ENCODE assay signal across 17 mouse cellular contexts in genomic region chr13:52045349-52045748, GRCm38 (mm10).
A peak's percentile ranks its signal among the peaks of the same experiment; 100 is the strongest.
DNase-seq lines count a peak whose midpoint lies in the region; ATAC-seq and TF ChIP-seq lines count a peak whose summit lies in the region.
"Had no signal": no experiment of that assay in that cellular context is flagged by ENCODE, and none has a peak within 500 bp of the region (broad histone marks: within the 10 kb centered on the region; RNA-seq: fewer than 3 reads in every experiment).

No protein-coding gene starts in this region.

- 55% methylated on average over 3 of the region's 3 CpGs for WGBS in forebrain, embryonic 13.5 days
- WGBS in forebrain, embryonic 10.5 days, result 83% methylated on average over 3 of the region's 3 CpGs
- 84% methylated on average over 3 of the region's 3 CpGs for WGBS in heart, embryonic 12.5 days
- 51% methylated on average over 3 of the region's 3 CpGs for WGBS in hindbrain, postnatal 0 days
- 82% methylated on average over 3 of the region's 3 CpGs for WGBS in hindbrain, embryonic 10.5 days

- H3K4me3 ChIP-seq in forebrain, embryonic 13.5 days, result no peak overlapping the region
- H3K4me3 ChIP-seq in forebrain, embryonic 10.5 days, result no peak overlapping the region
- no peak overlapping the region for H3K4me3 ChIP-seq in heart, embryonic 12.5 days
- H3K4me3 ChIP-seq in hindbrain, postnatal 0 days (ENCODE audit: low read length), result no peak overlapping the region
- no peak overlapping the region for H3K4me3 ChIP-seq in hindbrain, embryonic 10.5 days
- H3K4me3 ChIP-seq: embryonic facial prominence, embryonic 13.5 days; hindbrain, embryonic 15.5 days; neural tube, embryonic 12.5 days had no signal

- intact Hi-C loops in heart, postnatal 14 days (cut with DNase I), result no loop called here

- no peak overlapping the region for H3K4me2 ChIP-seq in forebrain, embryonic 13.5 days
- H3K4me2 ChIP-seq in heart, embryonic 12.5 days, result no peak overlapping the region
- no peak overlapping the region for H3K4me2 ChIP-seq in hindbrain, postnatal 0 days (ENCODE audit: low read depth, low read length)
- H3K4me2 ChIP-seq: embryonic facial prominence, embryonic 13.5 days; hindbrain, embryonic 15.5 days; midbrain, embryonic 11.5 days; neural tube, embryonic 12.5 days had no signal

- no peak for DNase-seq in forebrain, embryonic 10.5 days (ENCODE audit: extremely low spot score, low spot score)
- DNase-seq in heart, postnatal 14 days, result no peak
- no peak for DNase-seq in hindbrain, postnatal 0 days (ENCODE audit: low spot score)
- DNase-seq in hindbrain, embryonic 10.5 days (ENCODE audit: low spot score), result no peak
- DNase-seq in right cerebral cortex, postnatal 10 days (ENCODE audit: low spot score in 2 of 2), result peak; percentile 56 to 59
- no peak for DNase-seq in right cerebral cortex, postnatal 4 days
- DNase-seq: adrenal gland, postnatal 25 days; gastrocnemius, postnatal 36 days; kidney, adult 11 months; thymus, postnatal 36 days had no signal

- peaks cover 38% of the 10 kb centered on the region for H3K4me1 ChIP-seq in forebrain, embryonic 13.5 days
- peaks cover 34% of the 10 kb centered on the region for H3K4me1 ChIP-seq in forebrain, embryonic 10.5 days
- H3K4me1 ChIP-seq in heart, embryonic 12.5 days (replicated peaks), result peaks cover 39% of the 10 kb centered on the region
- peaks cover 28% of the 10 kb centered on the region for H3K4me1 ChIP-seq in hindbrain, postnatal 0 days (ENCODE audit: insufficient read depth, low read length)
- H3K4me1 ChIP-seq in hindbrain, embryonic 10.5 days (replicated peaks), result peaks cover 38% of the 10 kb centered on the region

- H3K27ac ChIP-seq in forebrain, embryonic 13.5 days, result no peak overlapping the region
- H3K27ac ChIP-seq in forebrain, embryonic 10.5 days, result no peak overlapping the region
- peak overlapping the region; percentile 75; the same call in 1 of the 2 replicates for H3K27ac ChIP-seq in heart, embryonic 12.5 days (ENCODE audit: poor library complexity, severe bottlenecking)
- H3K27ac ChIP-seq in hindbrain, postnatal 0 days, result peak overlapping the region; percentile 41; the same call in 1 of the 2 replicates
- H3K27ac ChIP-seq in hindbrain, embryonic 10.5 days, result no peak overlapping the region
- H3K27ac ChIP-seq: embryonic facial prominence, embryonic 13.5 days; neural tube, embryonic 12.5 days had no signal

- H3K9ac ChIP-seq in forebrain, embryonic 13.5 days, result no peak overlapping the region
- no peak overlapping the region for H3K9ac ChIP-seq in heart, embryonic 12.5 days
- no peak overlapping the region for H3K9ac ChIP-seq in hindbrain, postnatal 0 days (replicated peaks; ENCODE audit: low read length)
- H3K9ac ChIP-seq: embryonic facial prominence, embryonic 13.5 days; hindbrain, embryonic 15.5 days; neural tube, embryonic 12.5 days had no signal

- no peaks in the 10 kb centered on the region for H3K36me3 ChIP-seq in forebrain, embryonic 13.5 days (ENCODE audit: poor library complexity, severe bottlenecking)
- no peaks in the 10 kb centered on the region for H3K36me3 ChIP-seq in forebrain, embryonic 10.5 days (replicated peaks)
- H3K36me3 ChIP-seq in heart, embryonic 12.5 days, result no peaks in the 10 kb centered on the region
- no peaks in the 10 kb centered on the region for H3K36me3 ChIP-seq in hindbrain, postnatal 0 days (ENCODE audit: insufficient read depth, low read length)
- H3K36me3 ChIP-seq in hindbrain, embryonic 10.5 days, result no peaks in the 10 kb centered on the region
- H3K36me3 ChIP-seq: embryonic facial prominence, embryonic 13.5 days; hindbrain, embryonic 15.5 days; neural tube, embryonic 12.5 days had no signal

- H3K9me3 ChIP-seq in forebrain, embryonic 13.5 days (replicated peaks), result no peaks in the 10 kb centered on the region
- H3K9me3 ChIP-seq in forebrain, embryonic 10.5 days, result peaks cover 7% of the 10 kb centered on the region; the same call in 1 of the 2 replicates
- peaks cover 6% of the 10 kb centered on the region; the same call in 1 of the 2 replicates for H3K9me3 ChIP-seq in heart, embryonic 12.5 days (replicated peaks)
- no peaks in the 10 kb centered on the region for H3K9me3 ChIP-seq in hindbrain, postnatal 0 days (ENCODE audit: low read length)
- no peaks in the 10 kb centered on the region for H3K9me3 ChIP-seq in hindbrain, embryonic 10.5 days
- H3K9me3 ChIP-seq: embryonic facial prominence, embryonic 13.5 days; hindbrain, embryonic 15.5 days had no signal

- TF ChIP-seq CTCF in hindbrain, postnatal 0 days (IDR thresholded peaks at IDR 0.05; ENCODE audit: low read depth), result no peak

- ATAC-seq in forebrain, embryonic 13.5 days, result peak; percentile 22; the same call in 1 of the 2 replicates
- no peak for ATAC-seq in heart, embryonic 12.5 days (ENCODE audit: insufficient number of reproducible peaks, low FRiP score)
- ATAC-seq in hindbrain, postnatal 0 days, result no peak; the same call in 1 of the 2 replicates

- no peaks in the 10 kb centered on the region for H3K27me3 ChIP-seq in forebrain, embryonic 13.5 days
- H3K27me3 ChIP-seq in forebrain, embryonic 10.5 days (ENCODE audit: poor library complexity, severe bottlenecking), result no peaks in the 10 kb centered on the region
- H3K27me3 ChIP-seq in heart, embryonic 12.5 days (replicated peaks), result no peaks in the 10 kb centered on the region
- H3K27me3 ChIP-seq in hindbrain, postnatal 0 days (ENCODE audit: insufficient read depth, low read length), result no peaks in the 10 kb centered on the region
- H3K27me3 ChIP-seq in hindbrain, embryonic 10.5 days (ENCODE audit: insufficient read depth, poor library complexity, severe bottlenecking), result no peaks in the 10 kb centered on the region
- H3K27me3 ChIP-seq: CH12.LX; embryonic facial prominence, embryonic 13.5 days; hindbrain, embryonic 15.5 days; neural tube, embryonic 12.5 days had no signal

Comparison
In these comparisons a context has a peak if more than half of its experiments do, and no peak if none do; other contexts are left out.
1. H3K27ac ChIP-seq: peak in heart, embryonic 12.5 days (single experiment) and hindbrain, postnatal 0 days (single experiment); none in forebrain, embryonic 13.5 days (single experiment), forebrain, embryonic 10.5 days (single experiment) and hindbrain, embryonic 10.5 days (single experiment).
2. DNase-seq: peak in right cerebral cortex, postnatal 10 days (2 of 2); none in forebrain, embryonic 10.5 days (single experiment), heart, postnatal 14 days (0 of 2), hindbrain, postnatal 0 days (single experiment), hindbrain, embryonic 10.5 days (single experiment) and right cerebral cortex, postnatal 4 days (single experiment).